Mouse (Mus musculus) testis, adult 10 weeks (tissue): Measurements from ENCODE around the gene Hist2h2aa2. TPM values are rescaled to one million over a fixed set of nuclear protein-coding genes. Genes with fewer than 3 reads are reported as not detected.

Source experiments
- polyA plus RNA-seq: library from polyadenylated mRNA; stranded (reverse); fragments of 350-450 nt; fragmentation: Illumina TruSeq; extraction: RNeasy Lipid Tissue Mini Kit (QIAGEN cat#74804); gene quantifications from one replicate; pipeline ENCODE4 v1.2.3, GENCODE M21; 2014; ENCODE audit warnings: low read depth, low replicate concordance

Gene Hist2h2aa2
- not detected for polyA plus RNA-seq

DNA sequence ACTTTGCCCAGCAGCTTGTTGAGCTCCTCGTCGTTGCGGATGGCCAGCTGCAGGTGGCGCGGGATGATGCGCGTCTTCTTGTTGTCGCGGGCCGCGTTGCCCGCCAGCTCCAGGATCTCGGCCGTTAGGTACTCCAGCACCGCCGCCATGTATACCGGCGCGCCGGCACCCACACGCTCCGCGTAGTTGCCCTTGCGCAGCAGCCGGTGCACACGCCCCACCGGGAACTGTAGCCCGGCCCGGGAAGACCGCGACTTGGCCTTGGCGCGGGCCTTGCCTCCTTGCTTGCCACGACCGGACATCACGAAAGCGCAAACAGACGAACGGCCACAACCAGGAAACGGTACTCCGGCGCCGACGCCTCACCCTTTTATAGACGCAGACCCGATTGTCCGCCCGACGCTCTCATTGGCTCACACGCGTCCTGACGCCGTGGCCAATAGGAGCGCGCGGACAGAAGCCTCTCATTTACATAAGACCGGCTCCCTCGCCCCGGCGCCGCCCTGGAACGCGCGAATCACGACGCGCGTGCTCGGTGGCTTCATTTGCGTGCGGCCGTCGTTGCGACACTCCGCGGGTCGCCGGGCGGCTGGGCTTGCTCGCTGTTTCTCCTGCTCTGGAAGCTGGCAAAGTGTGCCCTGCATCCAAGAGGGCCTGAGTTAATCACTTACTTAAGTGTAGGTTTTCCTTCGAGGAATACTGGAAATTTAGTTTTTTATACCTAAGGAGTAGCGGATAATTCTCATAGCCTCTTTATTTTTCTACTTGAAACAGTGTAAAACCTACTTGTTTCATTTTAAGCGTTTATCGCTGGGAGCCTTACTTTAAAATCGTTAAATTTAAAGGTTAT, at the start of gene Hist2h2aa2:
Gene Hist2h2aa2, minus strand, starts transcription at position 328 of the 850 bp plus-strand sequence.

DNA sequence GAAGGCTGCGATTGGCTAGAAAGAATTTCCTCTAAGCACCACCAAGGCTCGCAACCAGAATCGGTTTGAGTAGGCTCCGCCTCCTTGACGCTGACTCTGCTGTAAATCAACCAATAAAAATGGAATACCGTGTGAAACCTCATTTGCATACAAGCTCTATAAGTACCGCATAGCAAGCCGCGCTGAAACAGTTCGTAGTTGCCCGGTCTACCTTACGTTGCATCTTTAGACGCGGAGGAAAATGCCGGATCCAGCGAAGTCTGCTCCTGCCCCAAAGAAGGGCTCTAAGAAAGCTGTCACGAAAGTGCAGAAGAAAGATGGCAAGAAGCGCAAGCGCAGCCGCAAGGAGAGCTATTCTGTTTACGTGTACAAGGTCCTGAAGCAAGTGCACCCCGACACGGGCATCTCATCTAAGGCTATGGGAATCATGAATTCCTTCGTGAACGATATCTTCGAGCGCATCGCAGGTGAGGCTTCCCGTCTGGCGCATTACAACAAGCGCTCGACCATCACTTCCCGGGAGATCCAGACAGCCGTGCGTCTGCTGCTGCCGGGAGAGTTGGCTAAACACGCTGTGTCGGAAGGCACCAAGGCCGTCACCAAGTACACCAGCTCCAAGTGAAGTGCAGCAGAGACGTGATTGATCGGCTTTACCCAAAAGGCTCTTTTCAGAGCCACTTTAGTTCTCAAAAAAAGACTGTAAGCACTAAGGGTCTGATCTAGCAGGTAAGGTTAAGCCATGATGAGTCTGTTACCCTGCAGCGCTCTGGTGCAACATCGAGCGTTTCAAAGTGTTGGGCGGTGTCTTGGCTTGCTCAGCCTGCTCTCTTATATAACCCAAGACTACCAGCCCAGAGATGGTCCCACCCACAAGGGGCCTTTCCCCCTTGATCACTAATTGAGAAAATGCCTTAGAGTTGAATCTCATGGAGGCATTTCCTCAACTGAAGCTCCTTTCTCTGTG, 29.7 kb upstream of the Hist2h2aa2 start, which contains the start of gene Hist2h2bb:
Gene Hist2h2bb, plus strand, starts transcription at position 242 of the 964 bp plus-strand sequence.

DNA sequence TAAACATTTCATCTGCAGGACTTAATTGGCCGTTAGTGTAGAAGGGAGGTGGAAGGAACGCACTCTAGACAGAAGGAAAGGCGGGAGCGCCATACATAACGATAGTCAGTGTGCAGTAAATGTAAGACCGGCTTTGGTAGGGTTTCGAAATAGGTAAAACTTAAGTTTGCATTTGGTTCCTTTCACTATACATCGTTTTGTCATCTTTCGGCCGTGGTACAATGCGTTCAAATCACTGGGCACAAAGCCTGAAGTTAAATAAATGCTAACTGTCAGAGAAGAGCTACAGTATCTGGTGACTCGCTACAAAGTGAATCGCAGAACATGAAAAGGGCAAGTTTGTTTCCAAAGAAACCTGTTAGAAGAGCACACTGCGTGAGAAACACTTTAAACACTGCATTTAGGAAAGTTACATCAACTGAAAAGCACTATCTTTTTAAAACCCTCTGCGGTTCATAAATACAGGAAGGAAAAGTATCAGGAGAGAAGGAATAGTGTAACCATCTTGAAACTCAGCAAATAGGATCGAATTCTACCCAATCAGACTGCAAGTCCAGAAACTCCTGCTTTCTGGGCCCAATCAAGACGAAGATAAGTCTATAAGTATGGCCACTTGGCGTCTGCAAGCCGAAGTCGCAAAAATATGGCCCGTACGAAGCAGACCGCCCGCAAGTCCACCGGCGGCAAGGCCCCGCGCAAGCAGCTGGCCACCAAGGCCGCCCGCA, 28.1 kb upstream of the Hist2h2aa2 start, which contains the start of gene Hist2h3b:
Gene Hist2h3b, plus strand, starts transcription at position 604 of the 725 bp plus-strand sequence.

DNA sequence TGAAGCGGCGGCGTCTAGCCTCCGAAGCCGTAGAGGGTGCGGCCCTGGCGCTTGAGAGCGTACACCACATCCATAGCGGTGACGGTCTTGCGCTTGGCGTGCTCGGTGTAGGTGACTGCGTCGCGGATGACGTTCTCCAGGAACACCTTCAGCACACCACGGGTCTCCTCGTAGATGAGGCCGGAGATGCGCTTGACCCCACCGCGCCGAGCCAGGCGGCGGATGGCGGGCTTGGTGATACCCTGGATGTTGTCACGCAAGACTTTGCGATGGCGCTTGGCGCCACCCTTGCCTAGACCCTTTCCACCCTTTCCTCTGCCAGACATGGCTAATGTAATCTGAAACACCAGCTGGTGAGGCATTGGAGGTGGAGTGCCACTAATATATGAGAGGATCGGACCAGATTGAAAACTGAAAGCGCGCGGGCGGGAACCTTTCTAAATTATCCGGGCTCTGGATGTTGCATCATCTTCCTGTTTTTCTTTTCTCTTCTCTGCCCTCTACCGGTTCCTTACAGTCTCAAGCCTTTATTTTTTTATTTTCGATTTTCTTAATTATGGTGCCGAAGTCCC, 23.0 kb upstream of the Hist2h2aa2 start, which contains the start of gene Hist2h4:
Gene Hist2h4, minus strand, starts transcription at position 333 of the 572 bp plus-strand sequence.

DNA sequence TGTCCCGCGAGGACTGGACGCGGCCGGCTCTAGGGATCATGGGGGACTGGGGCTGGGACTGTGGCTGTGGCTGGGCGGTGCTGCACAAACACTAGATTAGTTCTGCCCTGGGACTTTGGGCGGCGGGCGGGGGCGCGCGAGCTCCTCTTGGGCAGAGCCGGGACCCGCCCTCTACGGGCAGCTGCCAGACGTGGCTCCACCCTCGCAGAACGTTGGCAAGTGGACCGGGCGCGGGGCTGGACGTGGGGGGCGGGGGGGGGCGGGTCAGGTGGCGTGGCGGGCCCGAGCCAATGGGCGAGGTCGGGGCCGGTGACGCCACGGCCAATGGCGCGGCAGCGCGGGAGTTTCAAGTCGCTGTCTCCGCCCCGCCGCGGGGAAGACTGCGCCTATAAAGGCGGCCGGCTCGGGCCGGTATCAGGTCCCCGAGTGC, 6.4 kb upstream of the Hist2h2aa2 start, which contains the start of gene Hist2h3c1:
Gene Hist2h3c1, plus strand, starts transcription at position 259 of the 430 bp plus-strand sequence.

DNA sequence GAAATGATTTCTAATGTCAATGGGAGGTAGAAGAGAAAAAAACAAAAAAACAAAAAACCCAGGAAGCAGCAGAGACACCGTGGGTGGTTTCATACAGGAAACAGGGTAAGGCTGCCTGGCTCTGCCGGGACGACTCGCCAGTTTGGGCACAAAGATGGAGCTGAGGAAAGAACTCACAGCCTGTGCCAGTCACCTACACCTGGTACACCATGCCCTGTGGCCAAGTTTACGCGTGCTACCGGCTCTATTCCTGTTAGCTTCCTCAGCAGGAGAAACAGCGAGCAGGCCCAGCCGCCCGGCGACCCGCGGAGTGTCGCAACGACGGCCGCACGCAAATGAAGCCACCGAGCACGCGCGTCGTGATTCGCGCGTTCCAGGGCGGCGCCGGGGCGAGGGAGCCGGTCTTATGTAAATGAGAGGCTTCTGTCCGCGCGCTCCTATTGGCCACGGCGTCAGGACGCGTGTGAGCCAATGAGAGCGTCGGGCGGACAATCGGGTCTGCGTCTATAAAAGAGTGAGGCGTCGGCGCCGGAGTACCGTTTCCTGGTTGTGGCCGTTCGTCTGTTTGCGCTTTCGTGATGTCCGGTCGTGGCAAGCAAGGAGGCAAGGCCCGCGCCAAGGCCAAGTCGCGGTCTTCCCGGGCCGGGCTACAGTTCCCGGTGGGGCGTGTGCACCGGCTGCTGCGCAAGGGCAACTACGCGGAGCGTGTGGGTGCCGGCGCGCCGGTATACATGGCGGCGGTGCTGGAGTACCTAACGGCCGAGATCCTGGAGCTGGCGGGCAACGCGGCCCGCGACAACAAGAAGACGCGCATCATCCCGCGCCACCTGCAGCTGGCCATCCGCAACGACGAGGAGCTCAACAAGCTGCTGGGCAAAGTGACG, 5.2 kb upstream of the Hist2h2aa2 start, which contains the start of gene Hist2h2aa1:
Gene Hist2h2aa1, plus strand, starts transcription at position 495 of the 884 bp plus-strand sequence.

DNA sequence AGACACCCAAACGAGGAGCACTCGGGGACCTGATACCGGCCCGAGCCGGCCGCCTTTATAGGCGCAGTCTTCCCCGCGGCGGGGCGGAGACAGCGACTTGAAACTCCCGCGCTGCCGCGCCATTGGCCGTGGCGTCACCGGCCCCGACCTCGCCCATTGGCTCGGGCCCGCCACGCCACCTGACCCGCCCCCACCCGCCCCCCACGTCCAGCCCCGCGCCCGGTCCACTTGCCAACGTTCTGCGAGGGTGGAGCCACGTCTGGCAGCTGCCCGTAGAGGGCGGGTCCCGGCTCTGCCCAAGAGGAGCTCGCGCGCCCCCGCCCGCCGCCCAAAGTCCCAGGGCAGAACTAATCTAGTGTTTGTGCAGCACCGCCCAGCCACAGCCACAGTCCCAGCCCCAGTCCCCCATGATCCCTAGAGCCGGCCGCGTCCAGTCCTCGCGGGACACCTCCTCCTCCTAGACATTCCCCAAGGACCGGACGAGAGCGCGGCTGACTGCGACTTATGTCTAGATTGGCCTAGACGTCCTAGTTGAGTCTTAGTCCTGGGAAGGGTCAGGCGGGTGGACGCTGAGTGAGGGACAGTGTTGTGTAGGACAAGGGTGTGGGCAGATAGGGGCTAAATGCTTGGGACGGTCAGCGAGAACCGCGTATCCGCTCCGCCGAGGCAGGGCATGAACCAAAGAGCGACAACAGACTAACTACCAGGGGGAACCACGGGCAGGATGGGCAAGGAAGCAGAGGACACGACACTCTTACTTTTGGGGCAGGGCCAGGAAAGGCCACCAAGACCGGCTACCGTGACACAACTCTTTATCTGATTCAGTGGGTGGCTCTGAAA, 902 bp downstream of the Hist2h2aa2 start, which contains the start of gene Hist2h3c2:
Gene Hist2h3c2, minus strand, starts transcription at position 174 of the 840 bp plus-strand sequence.

DNA sequence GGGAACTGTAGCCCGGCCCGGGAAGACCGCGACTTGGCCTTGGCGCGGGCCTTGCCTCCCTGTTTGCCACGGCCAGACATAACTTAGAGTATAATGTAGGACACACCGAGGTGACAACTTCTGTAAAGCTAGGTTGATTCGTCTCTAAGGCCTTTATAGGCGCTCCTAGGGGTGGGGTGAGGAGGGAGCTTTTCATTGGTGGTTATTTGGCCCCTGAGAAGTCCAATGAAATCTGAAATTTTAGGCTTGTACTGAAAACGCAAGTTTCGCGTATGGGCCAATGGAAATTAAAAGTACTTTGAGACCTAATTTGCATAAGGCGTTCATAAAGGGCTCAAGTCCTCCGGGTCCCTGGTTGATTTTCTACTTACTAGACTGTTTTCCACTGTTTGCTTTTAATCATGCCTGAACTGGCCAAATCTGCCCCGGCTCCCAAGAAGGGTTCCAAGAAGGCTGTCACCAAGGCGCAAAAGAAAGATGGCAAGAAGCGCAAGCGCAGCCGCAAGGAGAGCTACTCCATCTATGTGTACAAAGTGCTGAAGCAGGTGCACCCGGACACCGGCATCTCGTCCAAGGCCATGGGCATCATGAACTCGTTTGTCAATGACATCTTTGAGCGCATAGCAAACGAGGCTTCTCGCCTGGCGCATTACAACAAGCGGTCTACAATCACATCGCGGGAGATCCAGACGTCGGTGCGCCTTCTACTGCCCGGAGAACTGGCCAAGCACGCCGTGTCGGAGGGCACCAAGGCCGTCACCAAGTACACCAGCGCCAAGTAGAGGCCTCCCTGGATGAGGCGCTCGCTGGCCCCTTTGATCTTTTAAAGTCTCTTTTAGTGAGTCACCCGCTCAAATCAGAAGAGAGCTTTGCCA, 19.1 kb downstream of the Hist2h2aa2 start, which contains the start of the genes Hist2h2ac and Hist2h2be:
Gene Hist2h2ac, minus strand, starts transcription at position 116 of the 875 bp plus-strand sequence.
Gene Hist2h2be, plus strand, starts transcription at position 355 of the 875 bp plus-strand sequence.

DNA sequence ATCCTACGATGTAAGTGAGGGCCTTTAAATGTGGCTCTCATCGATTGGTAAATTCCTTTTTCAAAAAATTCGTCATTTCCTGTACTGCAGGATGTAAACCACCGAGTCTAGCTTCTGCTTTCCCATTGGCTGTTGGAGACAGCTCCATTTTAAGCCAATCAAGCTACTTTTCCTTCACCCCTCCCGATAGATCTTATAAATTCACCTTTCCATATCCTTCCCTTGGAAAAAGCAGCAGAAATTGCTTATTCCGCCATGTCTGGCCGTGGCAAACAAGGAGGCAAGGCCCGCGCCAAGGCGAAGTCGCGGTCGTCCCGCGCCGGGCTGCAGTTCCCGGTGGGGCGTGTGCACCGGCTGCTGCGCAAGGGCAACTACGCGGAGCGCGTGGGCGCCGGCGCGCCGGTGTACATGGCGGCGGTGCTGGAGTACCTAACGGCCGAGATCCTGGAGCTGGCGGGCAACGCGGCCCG, 20.4 kb downstream of the Hist2h2aa2 start, which contains the start of the genes Bola1 and Hist2h2ab:
Gene Bola1, minus strand, starts transcription at position 49 of the 470 bp plus-strand sequence.
Gene Hist2h2ab, plus strand, starts transcription at position 205 of the 470 bp plus-strand sequence.

Other genes with a start within 250 kb of the Hist2h2aa2 start
- gene Plekho1, start 244.3 kb downstream of the Hist2h2aa2 start, polyA plus RNA-seq, result 8.6 TPM
- gene Vps45, start 181.8 kb downstream of the Hist2h2aa2 start, polyA plus RNA-seq, result 15.0 TPM
- gene Otud7b, start 135.7 kb downstream of the Hist2h2aa2 start, polyA plus RNA-seq, result 27.4 TPM
- gene Mtmr11, start 78.3 kb downstream of the Hist2h2aa2 start, polyA plus RNA-seq, result 0.57 TPM
- 27.1 TPM for gene Sf3b4, start 67.9 kb downstream of the Hist2h2aa2 start, polyA plus RNA-seq
- gene Sv2a, start 59.1 kb downstream of the Hist2h2aa2 start, polyA plus RNA-seq, result 0.14 TPM
- gene Bola1, start 20.6 kb downstream of the Hist2h2aa2 start, polyA plus RNA-seq, result 3.8 TPM
- not detected for gene Hist2h2ab, start 20.4 kb downstream of the Hist2h2aa2 start, polyA plus RNA-seq
- gene Hist2h2ac, start 19.4 kb downstream of the Hist2h2aa2 start, polyA plus RNA-seq, result not detected
- gene Hist2h2be, start 19.2 kb downstream of the Hist2h2aa2 start, polyA plus RNA-seq, result 20.2 TPM
- gene Hist2h3c2, start 1.1 kb downstream of the Hist2h2aa2 start, polyA plus RNA-seq, result 2.0 TPM
- not detected for gene Hist2h2aa1, start 5.2 kb upstream of the Hist2h2aa2 start, polyA plus RNA-seq
- 12.5 TPM for gene Hist2h3c1, start 6.4 kb upstream of the Hist2h2aa2 start, polyA plus RNA-seq
- not detected for gene Hist2h4, start 23.0 kb upstream of the Hist2h2aa2 start, polyA plus RNA-seq
- gene Hist2h3b, start 28.4 kb upstream of the Hist2h2aa2 start, polyA plus RNA-seq, result not detected
- not detected for gene Hist2h2bb, start 29.5 kb upstream of the Hist2h2aa2 start, polyA plus RNA-seq
- gene Fcgr1, start 53.7 kb upstream of the Hist2h2aa2 start, polyA plus RNA-seq, result 0.39 TPM
- 3.0 TPM for gene BC107364, start 212.0 kb upstream of the Hist2h2aa2 start, polyA plus RNA-seq